Mouse (Mus musculus) heart, postnatal 0 days (tissue): ENCODE measurements around the gene Fancf. TPM values are rescaled to one million over a fixed set of nuclear protein-coding genes. Genes with fewer than 3 reads are reported as not detected.

Source experiments
- ATAC-seq: fragments of 200-750 bp; cut with Nextera tagmentation; 2 replicates; pipeline ENCODE4 v1.8.0; 2017; ENCODE audit warnings: low read depth, moderate number of reproducible peaks, moderate library complexity; ENCODE audit not compliant: insufficient read depth
- DNase-seq: peaks from one replicate; pipeline ENCODE4 v3.0.0-alpha.2; 2016; ENCODE audit warnings: low spot score
- H3K27ac ChIP-seq: fragments of 300-500 bp; sonication (generic); 2 replicates; pipeline ENCODE4 v1.5.1; 2014; ENCODE audit warnings: low read depth, mild to moderate bottlenecking
- H3K27me3 ChIP-seq: fragments of 300-500 bp; sonication (generic); 2 replicates; pipeline ENCODE4 v1.6.1; 2014; ENCODE audit warnings: low read length, mixed read lengths; ENCODE audit not compliant: control insufficient read depth, insufficient read depth
- H3K36me3 ChIP-seq: fragments of 300-500 bp; sonication (generic); replicated peaks from 2 replicates; pipeline ENCODE4 v1.6.1; 2014; ENCODE audit warnings: low read length, mixed read lengths; ENCODE audit not compliant: control insufficient read depth, insufficient read depth
- H3K4me1 ChIP-seq: fragments of 300-500 bp; sonication (generic); 2 replicates; pipeline ENCODE4 v1.6.1; 2014; ENCODE audit warnings: antibody characterized with exemption; ENCODE audit not compliant: control insufficient read depth, insufficient read depth
- H3K4me2 ChIP-seq: fragments of 300-500 bp; sonication (generic); 2 replicates; pipeline ENCODE4 v1.6.1; 2014; ENCODE audit warnings: low read depth, mild to moderate bottlenecking, low read length, moderate library complexity
- H3K4me3 ChIP-seq: fragments of 300-500 bp; sonication (generic); 2 replicates; pipeline ENCODE4 v1.5.1; 2014; ENCODE audit warnings: low read depth, low read length
- H3K9ac ChIP-seq: fragments of 300-500 bp; sonication (generic); replicated peaks from 2 replicates; pipeline ENCODE4 v1.6.1; 2014; ENCODE audit warnings: low read depth, low read length, mixed read lengths
- H3K9me3 ChIP-seq: fragments of 300-500 bp; sonication (generic); replicated peaks from 2 replicates; pipeline ENCODE4 v1.6.1; 2016; ENCODE audit warnings: low read length; ENCODE audit not compliant: control insufficient read depth
- CTCF ChIP-seq: IDR thresholded peaks from 2 replicates; pipeline ENCODE4 v1.5.1; 2016; ENCODE audit warnings: antibody characterized with exemption, control low read depth, low read depth
- EP300 ChIP-seq: IDR thresholded peaks from 2 replicates; pipeline ENCODE4 v1.6.1; 2016; ENCODE audit warnings: antibody characterized with exemption, low read depth
- WGBS: fragments of 180-500 bp; shearing (Covaris S2); extraction: QIAGEN DNeasy Blood & Tissue Kit; methylation state at CpG from one replicate; pipeline ENCODE4 v1.1.7; 2014; 5-methylcytosine and 5-hydroxymethylcytosine counted together
- polyA plus RNA-seq: library from polyadenylated mRNA; unstranded; fragments of >200 nt; fragmentation: Nextera tagmentation; extraction: Ambion mirVana; gene quantifications from 2 replicates; pipeline ENCODE4 v1.2.1, GENCODE M21; 2015
- total RNA-seq: library from RNA; depleted of rRNA; stranded (reverse); fragments of >200 nt; gene quantifications from 2 replicates; pipeline ENCODE4 v1.2.3, GENCODE M21; 2014; ENCODE audit warnings: low replicate concordance; rRNA removed

Fancf gene
- total and polyA plus RNA-seq, 2 experiments from 2014 or later, result 3.1 to 8.8 TPM

DNA sequence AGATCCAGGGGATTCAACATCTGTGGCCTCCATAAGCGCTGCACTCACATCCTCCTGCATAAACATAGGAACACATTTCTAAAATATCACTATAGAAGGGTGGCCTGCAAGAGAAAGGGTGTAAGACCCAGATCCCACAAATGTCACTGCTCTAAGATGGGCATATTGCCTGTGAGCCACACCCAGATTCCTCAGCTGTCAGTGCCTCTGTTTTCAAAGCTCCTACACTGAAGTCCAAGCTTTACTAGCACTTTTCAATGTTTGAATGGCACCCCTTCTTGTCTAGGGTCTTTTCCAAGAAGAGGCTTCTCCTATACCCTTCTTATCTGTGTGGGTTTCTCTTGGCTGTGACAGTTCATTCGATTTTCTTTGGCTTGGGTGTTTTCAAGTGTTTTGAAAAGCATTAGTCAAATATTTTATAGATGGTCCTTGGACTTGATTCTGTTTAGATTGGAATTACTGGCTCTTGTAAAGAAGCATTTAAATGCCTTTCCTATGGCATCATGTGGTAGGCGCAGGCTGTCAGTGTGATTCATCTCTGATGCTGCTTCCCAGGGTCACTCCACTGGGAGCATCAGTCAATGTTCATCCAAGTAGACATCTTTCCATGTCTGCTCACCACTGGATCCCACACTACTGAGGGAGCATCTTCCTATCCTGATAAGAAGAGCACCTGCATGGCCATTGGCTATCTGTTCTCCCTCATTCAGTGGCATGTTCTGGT, 43.7 kb downstream of the Fancf start:
- TF ChIP-seq EP300 (no peak), CTCF (no peak)
- Histone ChIP-seq H3K27me3 (no peaks in the 10 kb centered on the region), H3K4me2 (no peak overlapping the region), H3K9ac (no peak overlapping the region), H3K9me3 (no peaks in the 10 kb centered on the region), H3K36me3 (no peaks in the 10 kb centered on the region), H3K4me1 (no peaks in the 10 kb centered on the region), H3K27ac (no peak overlapping the region), H3K4me3 (no peak overlapping the region)
- WGBS, result 46% methylated on average over 3 of the region's 3 CpGs
- DNase-seq, result no peak
- no peak for ATAC-seq

DNA sequence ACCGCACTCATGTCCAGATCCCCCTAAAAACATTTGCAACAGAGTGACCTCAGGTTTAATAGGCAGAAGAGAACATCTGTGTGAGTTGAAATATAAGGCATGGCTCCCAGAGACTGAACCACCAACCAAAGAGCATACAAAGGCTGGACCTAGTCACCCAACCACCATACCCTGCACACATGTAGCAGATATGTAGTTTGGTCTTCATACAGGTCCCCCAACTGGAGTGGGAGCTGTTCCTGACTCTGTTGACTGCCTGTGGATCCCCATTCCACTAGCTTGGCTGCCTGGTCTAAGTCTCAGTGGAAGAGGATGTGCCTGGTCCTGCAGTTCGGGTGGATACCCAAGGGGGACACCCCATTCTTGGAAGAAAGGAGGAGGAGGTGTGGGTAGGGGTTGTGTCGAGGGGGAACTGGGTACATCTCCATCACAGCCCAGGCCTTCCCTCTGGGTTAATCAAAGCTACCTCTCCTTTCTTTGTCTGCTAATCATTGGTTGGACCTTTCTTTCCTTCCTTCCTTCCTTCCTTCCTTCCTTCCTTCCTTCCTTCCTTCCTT, 45.7 kb downstream of the Fancf start:
- DNase-seq, result no peak
- Histone ChIP-seq H3K27me3 (no peaks in the 10 kb centered on the region), H3K27ac (no peak overlapping the region), H3K4me1 (no peaks in the 10 kb centered on the region), H3K4me2 (no peak overlapping the region), H3K4me3 (no peak overlapping the region), H3K9me3 (no peaks in the 10 kb centered on the region), H3K36me3 (no peaks in the 10 kb centered on the region), H3K9ac (no peak overlapping the region)
- no peak for TF ChIP-seq EP300
- TF ChIP-seq CTCF, result no peak
- WGBS, result 40% methylated on average over 3 of the region's 3 CpGs
- no peak for ATAC-seq

- no peak for ATAC-seq
- no peak for DNase-seq
- no peaks in the 10 kb centered on the region for H3K4me1 ChIP-seq
- H3K4me3 ChIP-seq, result no peak overlapping the region
- no peaks in the 10 kb centered on the region for H3K27me3 ChIP-seq
- no peaks in the 10 kb centered on the region for H3K9me3 ChIP-seq
- H3K9ac ChIP-seq, result no peak overlapping the region
- H3K27ac ChIP-seq, result no peak overlapping the region
- H3K36me3 ChIP-seq, result no peaks in the 10 kb centered on the region
- WGBS, result 44% methylated on average over 4 of the region's 4 CpGs
- no peak overlapping the region for H3K4me2 ChIP-seq
- TF ChIP-seq EP300 (no peak), CTCF (peak; percentile 23; the same call in 1 of the 2 replicates)
These were observed 46.4 kb downstream of the Fancf start for GRCm38 (mm10) chr7:51815473-51816282.

Other genes with a start within 250 kb of the Fancf start
- 1.1 TPM in 1 of 2 replicates, not detected in the other for gene Slc17a6, start 240.3 kb downstream of the Fancf start, total RNA-seq
- gene Slc17a6, start 240.3 kb downstream of the Fancf start, polyA plus RNA-seq, result not detected in 2 replicates
- 6.1 and 6.6 TPM in 2 replicates for gene Gas2, start 252 bp downstream of the Fancf start, total RNA-seq
- gene Gas2, start 252 bp downstream of the Fancf start, polyA plus RNA-seq, result 5.5 and 5.8 TPM in 2 replicates
- gene Svip, start 143.8 kb upstream of the Fancf start, total RNA-seq, result 5.4 and 11.8 TPM in 2 replicates
- gene Svip, start 143.8 kb upstream of the Fancf start, polyA plus RNA-seq, result 10.6 and 11.4 TPM in 2 replicates
- not detected in 2 replicates for gene 1700015G11Rik, start 153.5 kb upstream of the Fancf start, total RNA-seq
- not detected in 2 replicates for gene 1700015G11Rik, start 153.5 kb upstream of the Fancf start, polyA plus RNA-seq